Mouse (Mus musculus): ENCODE data around the gene Tmem119.
"Not testable (repeated sequence)": the region's sequence is repeated elsewhere in the genome, so short reads cannot be mapped to it uniquely, and the experiment has no call there.

The Tmem119 gene

DNA sequence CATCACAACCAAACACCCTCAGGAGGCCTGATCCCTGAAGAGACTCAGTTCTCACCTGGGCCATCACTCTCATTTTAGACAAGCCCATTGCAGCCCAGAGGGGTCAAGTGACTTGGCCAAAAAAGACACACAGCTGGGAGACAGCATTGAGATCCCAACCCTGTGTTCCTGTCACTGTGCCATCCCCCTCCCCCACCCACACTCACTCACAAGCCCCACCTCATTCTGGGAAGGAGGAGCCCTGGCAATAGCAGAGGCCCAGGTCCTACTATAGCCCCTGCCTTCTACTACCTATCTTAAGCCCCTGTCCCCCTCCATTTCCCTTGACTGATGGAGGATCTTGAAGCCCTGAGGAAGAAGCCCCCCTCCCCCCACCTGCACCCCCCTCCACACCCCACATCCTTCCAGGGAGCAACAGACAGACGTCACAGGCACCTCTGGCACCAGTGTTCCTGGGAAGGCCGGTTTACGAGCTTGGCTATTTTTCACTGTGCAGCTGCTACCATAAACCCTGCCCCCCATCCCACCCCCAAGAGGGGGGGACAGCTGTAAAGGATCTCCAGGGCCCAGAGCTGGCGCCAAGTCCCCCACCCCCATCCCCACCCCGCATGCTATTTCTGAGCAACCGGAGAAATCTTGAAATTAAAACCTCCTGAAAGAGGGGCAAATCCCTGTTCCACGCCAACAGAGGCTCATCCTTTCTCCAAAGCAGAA lies 11.1 kb downstream of the Tmem119 start:
- no peak for DNase-seq (ENCODE audit: low spot score in 2 of 2)

DNA sequence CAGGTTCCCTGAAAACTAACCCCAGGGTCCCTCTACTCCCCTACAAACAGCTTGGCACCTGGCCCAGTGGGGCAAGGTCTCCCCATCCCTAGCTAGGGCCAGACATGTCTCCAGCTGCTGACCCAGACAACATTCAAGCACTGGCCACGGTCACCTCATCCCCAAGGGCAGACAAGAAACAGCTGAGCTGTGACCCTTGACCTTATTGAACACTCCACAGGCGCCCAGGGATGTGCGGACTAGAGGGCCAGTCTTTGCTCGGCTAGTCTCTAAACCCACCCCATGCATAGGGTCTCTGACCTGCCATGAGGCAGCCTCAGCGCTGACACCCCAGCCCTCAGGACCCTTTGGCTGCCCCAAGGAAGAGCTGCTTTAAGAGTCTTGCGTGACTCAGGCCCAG lies 11.7 kb downstream of the Tmem119 start:
- DNase-seq (ENCODE audit: low spot score in 2 of 2): no peak

DNA sequence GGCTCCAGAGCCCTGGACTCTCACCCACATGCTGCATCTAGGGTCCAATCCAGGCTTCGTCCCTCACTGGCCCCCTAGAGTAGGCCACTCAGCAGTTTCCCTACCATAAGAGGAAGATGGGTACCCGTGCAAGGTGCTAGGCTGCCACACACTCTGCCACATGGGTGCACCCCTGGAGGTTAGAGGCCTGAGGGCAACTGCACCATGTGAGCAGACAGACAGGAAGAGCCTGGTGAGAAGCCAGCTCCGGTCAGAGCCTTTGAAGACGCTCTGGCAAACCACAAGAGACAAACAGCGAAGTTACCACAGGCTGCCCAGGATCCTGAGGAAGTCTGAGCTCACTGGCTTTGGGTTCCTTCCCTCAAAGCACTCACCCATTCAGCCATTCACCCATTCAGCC lies 13.3 kb downstream of the Tmem119 start:
- no peak for DNase-seq (ENCODE audit: low spot score in 2 of 2)

DNA sequence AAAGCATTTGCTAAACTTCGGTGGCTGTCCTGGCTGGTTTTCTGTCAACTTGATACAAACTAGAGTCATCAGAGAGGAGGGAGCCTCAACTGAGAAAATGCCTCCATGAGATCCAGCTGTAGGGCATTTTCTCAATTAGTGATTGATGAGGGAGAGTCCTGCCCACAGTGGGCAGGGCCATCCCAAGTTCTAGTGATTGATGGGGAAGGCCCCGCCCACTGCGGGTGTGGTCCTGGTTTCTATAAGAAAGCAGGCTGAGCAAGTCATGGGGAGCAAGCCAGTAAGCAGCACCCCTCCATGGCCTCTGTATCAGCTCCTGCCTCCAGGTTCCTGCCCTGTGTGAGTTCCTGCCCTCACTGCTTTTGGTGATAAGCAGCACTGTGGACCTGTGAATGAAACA lies 16.2 kb downstream of the Tmem119 start:
- DNase-seq (ENCODE audit: low spot score in 2 of 2): not testable (repeated sequence)

DNA sequence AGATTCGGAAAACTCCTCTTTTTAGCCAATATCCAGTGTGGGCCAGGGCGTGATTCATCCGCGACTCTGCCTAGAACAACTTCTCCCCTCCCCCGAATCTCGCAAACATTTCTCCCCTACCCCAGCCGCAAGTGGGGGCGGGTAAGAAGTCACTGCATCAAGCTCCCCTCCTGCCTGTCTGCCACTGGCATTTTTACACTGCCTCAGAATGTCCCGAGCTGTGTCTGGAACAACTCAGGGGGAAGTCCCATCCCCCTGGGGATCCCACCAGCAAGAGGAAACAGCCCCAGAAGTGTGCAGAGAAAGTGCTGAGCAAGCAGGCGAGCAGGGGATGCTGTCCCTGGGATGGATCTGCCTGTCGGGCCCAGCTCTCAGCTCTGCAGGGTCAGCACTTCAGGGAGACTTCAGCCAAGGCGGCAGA lies 16.7 kb downstream of the Tmem119 start:
- DNase-seq (ENCODE audit: low spot score in 2 of 2): peak; percentile 52 to 59

DNA sequence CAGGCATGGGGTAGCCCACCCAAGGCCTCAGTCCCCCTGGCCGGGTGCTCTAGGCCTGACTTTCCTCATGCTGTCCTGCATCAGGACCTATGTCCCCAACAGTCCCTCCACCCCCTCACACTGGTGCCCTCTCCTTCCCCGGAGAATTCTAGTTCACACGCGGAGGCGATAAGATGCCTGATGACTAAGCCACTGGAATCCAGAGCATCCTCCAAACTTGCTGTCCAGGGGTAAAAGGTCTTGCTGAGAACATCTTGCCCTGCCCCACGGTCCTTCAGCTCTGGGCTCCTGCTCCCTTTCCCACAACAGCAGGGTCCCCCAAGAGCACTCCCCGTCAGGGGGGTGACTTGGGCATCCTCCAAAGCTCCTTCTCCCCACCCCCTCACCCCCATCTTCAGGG lies 17.7 kb downstream of the Tmem119 start:
- DNase-seq (ENCODE audit: low spot score in 2 of 2): no peak

DNA sequence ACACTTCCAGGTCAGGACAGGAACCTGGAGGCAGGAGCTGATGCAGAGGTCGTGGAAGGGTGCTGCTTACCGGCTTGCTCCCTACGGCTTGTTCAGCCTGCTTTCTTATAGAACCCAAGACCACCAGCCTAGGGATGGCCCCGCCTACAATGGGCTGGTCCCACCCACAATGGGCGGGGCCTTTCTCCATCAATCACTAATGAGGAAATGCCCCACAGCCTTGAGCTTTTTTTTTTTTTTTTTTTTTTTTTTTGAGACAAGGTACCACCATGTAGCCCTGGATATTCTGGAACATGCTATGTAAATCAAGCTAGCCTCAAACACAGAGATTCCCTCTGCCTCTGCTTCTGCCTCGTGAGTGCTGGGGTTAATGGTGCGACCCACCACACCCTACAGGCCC lies 18.4 kb downstream of the Tmem119 start:
- no peak for DNase-seq (ENCODE audit: low spot score in 2 of 2)

DNA sequence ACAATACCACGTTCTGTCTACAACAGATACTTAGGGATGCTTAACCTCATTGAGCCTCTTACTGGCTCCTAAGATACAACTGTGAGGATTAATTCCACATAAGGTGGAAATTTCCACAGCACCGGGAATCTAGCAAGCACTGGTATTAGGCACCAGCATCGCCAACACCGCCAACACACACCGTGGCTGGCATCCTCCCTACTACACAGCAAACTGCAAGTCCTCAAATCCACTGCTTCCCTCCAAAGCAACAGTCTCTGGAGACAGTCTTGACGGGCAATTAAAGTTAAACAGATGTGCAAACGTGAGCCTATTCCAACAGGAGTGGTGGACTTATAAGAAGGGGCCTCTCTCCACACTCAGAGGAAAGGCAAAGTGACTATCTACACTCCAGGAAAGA lies 19.1 kb downstream of the Tmem119 start:
- peak in 1 of 2 experiments; percentile 43 for DNase-seq (ENCODE audit: low spot score in 2 of 2)

DNA sequence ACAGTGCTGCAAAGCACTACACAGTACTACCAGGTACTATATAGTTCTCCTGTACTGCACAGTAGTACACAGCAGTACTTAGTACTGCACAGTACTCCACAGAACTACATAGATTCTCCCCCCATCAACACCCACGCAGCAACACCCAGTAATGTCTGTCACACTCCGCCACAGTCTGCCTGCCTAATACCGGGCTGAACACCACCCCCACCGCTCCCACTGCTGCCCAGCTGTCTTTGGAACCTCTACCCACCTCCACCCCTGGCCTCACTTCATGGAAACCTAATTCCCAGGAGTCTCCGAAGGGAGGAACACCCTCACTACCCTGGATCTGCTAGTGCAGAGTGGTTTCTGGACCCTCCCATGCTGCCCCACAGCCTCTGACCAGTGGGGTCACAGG lies 19.6 kb downstream of the Tmem119 start:
- DNase-seq (ENCODE audit: low spot score in 2 of 2): peak in 1 of 2 experiments; percentile 41

DNA sequence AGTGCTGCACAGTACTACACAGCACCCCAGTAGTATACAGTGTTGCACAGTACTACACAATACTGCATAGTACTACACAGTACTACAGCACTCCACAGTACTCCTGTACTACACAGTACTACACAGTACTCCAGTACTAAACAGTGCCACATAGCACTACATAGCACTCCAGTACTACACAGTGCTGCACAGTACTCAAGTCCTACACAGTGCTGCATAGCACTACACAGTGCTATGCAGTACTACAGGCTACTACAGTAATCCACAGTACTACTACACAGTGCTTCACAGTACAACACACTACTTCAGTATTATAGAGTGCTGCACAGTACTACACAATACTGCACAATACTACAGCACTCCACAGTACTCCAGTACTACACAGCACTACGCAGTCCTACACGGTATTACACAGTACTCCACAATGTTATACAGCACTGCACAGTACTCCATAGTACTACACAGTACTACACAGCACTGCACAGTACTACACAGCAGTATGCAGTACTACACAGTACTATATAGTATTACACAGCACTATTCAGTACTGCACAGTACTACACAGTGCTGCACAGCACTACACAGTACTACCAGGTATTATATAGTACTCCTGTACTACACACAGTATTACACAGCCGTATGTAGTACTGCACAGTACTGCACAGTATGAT lies 20.1 kb downstream of the Tmem119 start:
- DNase-seq (ENCODE audit: low spot score in 2 of 2): no peak

DNA sequence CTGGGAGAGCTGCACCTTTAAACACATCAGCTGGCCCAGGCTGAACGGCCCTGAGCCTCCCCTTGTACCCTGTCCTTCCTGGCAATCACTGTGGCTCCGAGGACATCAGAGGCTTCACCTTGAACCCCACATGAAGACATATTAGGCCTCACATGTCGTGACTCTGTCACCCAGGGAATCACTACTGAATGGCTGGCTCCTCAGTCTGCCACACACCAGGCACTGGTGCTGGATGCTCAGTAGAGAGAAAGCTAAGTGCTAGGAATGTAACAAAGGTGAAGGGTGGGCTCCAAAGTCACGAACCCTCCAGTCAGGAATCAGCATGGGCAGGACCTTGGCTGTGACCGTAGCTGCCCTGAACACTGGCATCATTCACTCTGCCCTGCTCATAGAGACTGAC lies 20.7 kb downstream of the Tmem119 start:
- DNase-seq (ENCODE audit: low spot score in 2 of 2): no peak

DNA sequence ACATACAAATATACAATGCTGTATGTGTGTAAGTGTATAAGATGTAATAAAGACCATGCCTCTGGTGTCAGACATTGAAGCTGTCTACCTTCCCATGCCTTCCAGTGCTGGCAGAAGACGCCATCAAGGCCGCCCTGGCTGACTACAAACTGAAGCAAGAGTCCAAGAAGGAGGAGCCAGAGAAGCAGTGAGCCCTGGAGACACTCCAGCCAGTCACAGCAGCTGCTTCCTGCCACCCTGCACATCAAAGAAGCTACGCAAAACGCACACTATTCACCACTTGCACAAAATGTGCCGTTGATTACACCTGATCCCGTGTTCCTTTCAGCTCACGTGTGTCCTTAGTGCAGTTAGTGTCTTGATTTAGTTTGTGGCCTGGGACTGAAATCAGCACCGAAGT lies 22.6 kb downstream of the Tmem119 start:
- DNase-seq (ENCODE audit: low spot score in 2 of 2): not testable (repeated sequence)

DNA sequence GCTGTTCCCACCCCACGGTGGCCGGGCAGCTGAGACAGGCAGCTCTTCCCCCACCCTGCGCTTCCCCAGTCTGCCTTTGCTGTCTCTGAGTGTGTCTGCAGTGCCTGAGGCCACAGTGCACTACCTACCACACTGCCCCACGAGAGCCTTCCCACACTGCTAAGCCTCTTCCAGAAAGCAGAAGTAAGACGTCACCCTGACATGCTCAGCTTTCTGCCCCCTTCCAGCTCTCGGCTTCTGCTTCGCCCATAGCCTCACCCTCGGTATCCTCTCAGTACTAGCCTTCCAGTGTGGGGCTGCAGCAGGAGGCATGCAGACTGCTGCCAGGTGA lies 23.5 kb downstream of the Tmem119 start:
- no peak for DNase-seq (ENCODE audit: low spot score in 2 of 2)

DNA sequence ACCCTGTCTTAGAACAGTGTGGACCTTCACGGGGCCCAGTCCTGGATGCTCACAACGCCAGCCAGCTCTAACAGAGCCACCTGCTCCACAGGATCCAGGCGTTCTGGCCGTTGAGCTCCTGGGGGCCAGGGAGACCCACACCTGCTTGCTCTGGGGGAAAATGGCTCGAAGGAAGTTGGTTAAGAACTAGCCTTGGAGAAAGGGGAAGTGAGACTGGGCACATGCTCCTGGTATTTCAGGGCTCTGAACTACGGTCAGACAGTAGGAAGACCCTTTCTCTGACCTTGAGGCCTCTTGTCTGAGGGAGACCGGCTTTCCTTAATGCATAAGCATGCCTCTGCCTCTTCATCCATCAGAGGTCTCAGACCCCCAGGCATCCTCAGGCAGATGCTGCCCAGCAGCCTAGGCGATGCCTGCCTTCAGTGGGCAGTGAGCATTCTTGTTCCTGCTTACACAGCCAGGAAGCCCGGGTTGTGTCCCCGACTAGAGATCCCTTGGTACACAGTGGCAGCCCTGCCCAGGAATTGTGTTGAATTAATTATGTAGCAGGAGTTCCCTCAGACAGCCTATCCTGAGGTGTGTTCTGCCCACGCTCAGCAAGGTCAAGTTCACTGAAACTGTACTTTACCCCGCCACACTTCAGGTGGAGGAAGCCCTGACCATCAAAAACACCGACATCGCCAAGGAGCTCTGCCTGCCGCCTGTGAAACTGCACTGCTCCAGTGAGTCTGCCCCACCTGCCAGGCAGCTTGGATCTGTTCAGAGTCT lies 24.0 kb downstream of the Tmem119 start:
- DNase-seq (ENCODE audit: low spot score in 2 of 2): no peak

DNA sequence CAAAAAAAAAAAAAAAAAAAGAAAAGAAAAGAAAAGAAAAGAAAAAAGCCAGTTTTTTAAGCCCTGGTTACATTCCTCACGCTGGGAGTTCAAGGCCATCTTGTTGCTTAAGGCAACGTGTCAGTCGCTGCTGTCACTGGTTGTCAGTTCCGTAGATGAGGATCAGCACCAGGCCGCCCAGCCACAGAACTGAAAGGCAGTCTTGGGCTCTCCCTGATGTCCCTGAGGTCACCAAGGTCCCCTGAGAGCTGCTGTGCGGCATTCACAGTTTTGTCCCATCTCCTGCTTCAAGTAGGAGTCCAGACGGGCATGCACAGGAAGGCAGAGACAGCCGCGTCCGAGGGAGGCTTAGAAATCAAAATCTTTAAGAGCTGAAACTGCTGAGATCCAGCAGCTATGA lies 24.7 kb downstream of the Tmem119 start:
- no peak for DNase-seq (ENCODE audit: low spot score in 2 of 2)

DNA sequence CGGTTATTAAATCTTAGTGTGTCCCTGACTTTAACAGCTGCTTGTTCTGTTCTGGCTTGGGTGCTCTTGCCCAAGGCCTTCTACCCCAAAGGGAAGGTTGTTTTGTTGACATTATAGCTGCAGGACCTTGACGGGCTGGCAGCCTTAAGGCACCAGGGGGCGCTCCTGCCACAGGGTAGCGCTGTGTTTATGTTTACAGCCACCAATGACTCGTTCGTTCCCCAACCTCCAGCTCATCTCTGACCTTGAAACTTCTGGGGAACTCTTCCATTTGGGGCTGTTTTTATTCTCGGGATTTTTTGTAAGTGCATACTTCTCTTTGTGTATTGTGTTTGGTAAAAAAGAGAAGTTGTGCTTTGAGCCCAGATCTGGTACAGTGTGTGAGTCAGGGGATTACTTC lies 26.7 kb downstream of the Tmem119 start:
- peak; percentile 91 for DNase-seq (ENCODE audit: low spot score in 2 of 2)

DNA sequence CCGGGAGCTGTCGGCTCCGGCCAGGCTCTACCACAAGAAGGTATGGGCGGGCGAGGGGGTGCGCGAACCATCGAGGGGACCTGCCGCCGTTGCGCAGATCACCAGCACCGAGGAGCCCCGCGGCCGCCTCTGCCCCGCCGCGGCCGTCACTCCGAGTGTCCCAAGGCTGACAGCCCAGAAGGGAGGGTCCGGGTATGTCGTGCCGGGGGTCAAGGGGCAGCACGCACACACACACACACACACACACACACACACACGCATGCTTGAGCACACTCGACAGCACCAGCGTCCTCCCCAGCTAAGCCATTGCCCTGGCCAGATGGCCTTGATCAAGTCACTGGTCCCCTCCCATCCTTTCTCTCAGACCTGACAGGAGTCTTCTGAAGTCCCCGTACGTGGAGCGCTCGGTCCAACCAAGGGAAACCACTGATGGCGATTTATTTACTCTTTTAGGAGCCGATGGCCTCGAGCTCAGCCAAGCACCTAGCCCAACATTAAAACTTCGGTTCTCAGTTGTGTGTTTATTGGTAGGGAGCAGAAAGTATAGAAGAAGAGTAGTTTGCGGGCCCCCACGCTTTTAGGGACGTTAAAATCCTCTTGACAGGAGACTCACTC lies 27.3 kb downstream of the Tmem119 start:
- DNase-seq (ENCODE audit: low spot score in 2 of 2): no peak

DNA sequence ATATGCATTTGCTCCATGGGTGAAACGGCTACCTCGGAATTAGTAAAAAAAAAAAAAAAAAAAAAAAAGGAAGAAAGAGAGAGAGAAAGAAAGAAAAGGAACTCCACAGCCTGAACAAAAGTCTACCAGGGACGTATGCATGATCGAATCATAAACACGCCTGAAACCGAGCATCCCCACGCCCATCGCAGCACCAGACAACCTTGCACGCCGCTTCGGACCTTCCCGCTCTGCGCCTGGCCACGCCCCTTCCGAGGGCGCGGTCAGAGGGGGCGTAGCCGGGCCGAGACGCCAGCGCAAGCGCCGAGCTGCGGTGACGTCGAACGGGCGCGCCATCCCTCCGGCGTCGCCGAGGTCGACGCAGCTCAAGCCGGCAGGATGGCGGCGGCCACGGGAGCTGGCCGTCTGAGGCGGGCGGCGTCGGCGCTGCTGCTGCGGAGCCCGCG lies 27.8 kb downstream of the Tmem119 start, which contains the start of the genes Sart3 and Iscu:
Sart3 (minus strand) TSS at position 61 of the 446 bp plus-strand sequence.
Iscu (plus strand) TSS at position 299 of the 446 bp plus-strand sequence.
- DNase-seq (ENCODE audit: low spot score in 2 of 2): peak; percentile 90 to 93

DNA sequence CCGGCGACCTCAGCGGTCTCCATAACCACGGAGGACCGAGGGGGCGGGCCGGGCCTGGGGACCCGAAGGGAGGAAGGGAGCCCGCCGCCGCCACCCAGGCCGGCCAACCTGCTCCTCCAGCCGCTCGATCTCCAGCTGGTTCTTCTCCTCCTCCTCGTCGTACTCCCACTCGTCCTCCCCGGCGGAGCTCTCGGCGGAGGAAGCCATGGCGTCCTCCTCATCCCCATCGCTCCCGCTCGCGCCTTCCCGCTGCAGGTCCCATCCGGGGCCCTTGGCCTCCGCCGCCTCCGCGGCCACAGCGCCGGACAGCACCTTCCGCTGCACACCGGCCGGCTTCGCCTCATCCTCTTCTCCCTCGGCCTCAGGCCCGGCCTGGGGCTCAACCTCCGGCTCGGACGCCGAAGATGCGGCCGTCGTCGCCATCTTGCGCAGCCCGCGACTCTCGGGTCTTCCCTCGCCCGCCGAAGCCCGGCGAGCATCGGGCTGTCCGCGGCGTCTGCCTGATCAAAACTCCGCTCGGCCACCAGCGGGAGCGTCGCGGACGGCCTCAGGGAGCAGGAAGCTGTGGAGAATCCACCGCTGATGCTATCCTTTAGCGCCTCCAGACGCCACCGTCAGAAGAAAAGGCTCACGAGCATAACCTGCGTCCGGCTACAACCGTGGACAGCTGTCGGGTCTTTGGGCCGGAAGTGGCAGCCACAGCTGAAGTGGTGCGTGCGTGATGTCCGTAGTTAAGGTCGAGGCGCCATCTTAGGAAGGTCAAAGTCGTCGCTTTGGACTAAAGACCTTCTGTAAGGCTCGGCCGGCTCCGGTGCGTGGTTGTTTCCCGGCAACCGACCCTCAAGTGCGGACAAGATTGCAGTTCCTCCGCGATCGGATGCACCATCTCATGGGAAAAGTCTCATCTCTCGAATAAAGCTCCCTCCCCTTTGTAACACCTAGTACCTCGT lies 28.8 kb downstream of the Tmem119 start:
- peak; percentile 92 for DNase-seq (ENCODE audit: low spot score in 2 of 2)

DNA sequence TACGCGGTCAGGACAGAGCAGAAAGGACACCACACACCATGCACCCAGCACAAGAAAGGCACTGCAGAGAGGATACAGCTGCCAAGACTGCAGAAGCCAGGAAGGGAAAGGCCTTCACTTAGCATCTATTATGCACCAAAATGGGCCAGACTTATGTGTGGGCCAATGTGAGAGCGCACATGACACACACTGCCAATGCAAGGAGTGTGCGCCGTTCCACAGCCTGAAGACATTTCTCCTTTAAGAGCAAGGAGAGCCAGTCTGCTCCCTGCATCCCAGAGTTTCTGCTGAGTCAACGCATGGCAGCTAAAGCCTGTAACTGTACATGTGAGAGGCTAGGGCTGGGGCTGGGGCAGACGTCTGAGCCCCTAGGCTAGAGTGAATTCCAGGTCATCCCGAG lies 31.5 kb downstream of the Tmem119 start:
- no peak for DNase-seq (ENCODE audit: low spot score in 2 of 2)

Data from right cerebral cortex, adult 2 months (tissue).